Mouse (Mus musculus): Measurements from ENCODE around the gene Eif4g3.

- TF ChIP-seq CTCF (IDR thresholded peaks at IDR 0.05; ENCODE audit: control insufficient read depth, insufficient read depth, insufficient replicate concordance, low read depth, low read length), result no peak
- no peak for TF ChIP-seq POLR2A (IDR thresholded peaks at IDR 0.05; ENCODE audit: control insufficient read depth, low read depth, low read length)
Observed at GRCm38 (mm10) chr4:137990433-137990832, 2.4 kb upstream of the Eif4g3 start.
